Mouse (Mus musculus): ENCODE measurements around the gene Chd9. TPM values are rescaled to one million over a fixed set of nuclear protein-coding genes. Genes with fewer than 3 reads are reported as not detected.
A peak's percentile ranks its signal among the peaks of the same experiment; 100 is the strongest.

Chd9 gene
- polyA plus RNA-seq, 1 experiment = 68.2 TPM

GRCm38 (mm10) chr8:90837440-90837839 lies 9.3 kb downstream of the Chd9 start:
- Histone ChIP-seq H3K27ac (ENCODE audit: insufficient read depth, low read length) (no peak overlapping the region), H3K36me3 (ENCODE audit: control insufficient read depth, insufficient read depth, low read length) (no peaks in the 10 kb centered on the region), H3K27me3 (ENCODE audit: control insufficient read depth, insufficient read depth, low read length) (no peaks in the 10 kb centered on the region), H3K4me1 (ENCODE audit: control insufficient read depth, insufficient read depth, insufficient read length) (peaks cover 6% of the 10 kb centered on the region; the same call in 1 of the 2 replicates), H3K4me3 (ENCODE audit: extremely low read depth, insufficient read depth, insufficient read length) (no peak overlapping the region)
- no peak for DNase-seq (ENCODE audit: low read depth in 1 of 2, low spot score in 2 of 2)
- TF ChIP-seq POLR2A (IDR thresholded peaks at IDR 0.05; ENCODE audit: low read depth, low read length) (no peak), CTCF (IDR thresholded peaks at IDR 0.05; ENCODE audit: extremely low read depth, insufficient read depth, insufficient read length, insufficient replicate concordance) (no peak)
- 89% methylated on average over 6 of the region's 6 CpGs for WGBS

DNA sequence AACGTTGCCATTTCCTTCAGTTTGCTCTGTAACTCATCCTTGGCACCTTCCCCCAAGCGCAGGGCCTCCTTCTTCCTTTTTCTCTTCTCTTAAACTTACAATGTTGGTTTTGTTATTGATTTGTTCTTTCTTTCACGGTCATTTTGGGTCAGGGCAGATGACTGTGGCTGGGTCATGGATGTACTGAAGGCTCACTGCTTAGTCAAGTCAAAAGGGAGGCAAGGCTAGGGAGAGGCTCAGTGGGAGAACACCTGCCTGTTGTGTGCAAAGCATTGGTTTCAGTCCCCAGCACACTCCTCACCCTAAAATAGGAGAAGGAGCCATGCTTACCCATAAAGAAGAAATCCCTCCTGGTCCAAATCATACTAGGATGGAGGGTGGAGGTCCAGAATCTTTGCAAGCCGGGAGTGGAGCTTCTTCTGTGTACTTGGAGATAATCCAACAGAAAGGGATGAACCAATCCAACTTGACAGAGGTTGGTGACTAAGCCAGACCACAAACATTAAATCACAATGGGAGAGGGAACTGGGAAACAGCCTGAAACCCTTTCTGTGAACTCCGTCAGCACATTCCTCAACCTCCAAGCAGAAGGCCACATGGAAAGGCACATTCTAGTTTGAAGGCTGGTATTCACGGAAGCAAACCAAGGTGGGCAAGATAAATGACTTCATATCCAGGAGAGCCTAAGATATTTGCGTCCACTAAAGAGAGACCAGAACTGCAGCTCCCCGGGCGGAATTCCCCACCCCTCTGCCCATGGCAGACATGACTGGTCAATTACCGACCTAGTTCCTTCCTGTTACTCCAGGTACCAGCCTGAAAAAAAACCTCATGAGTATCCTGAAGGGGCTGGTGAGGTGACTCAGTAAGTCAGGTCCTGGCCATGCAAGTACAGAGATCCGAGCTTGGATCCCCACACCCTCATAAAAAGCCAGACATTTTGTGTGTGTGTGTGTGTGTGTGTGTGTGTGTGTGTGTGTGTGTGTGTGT lies 11.9 kb downstream of the Chd9 start:
- H3K27ac ChIP-seq (ENCODE audit: insufficient read depth, low read length) = no peak overlapping the region
- 51% methylated on average over 11 of the region's 11 CpGs for WGBS

GRCm38 (mm10) chr8:90841321-90841720 lies 13.2 kb downstream of the Chd9 start:
- peaks cover 8% of the 10 kb centered on the region; the same call in 1 of the 2 replicates for H3K4me1 ChIP-seq (ENCODE audit: control insufficient read depth, insufficient read depth, insufficient read length)
- H3K4me3 ChIP-seq (ENCODE audit: extremely low read depth, insufficient read depth, insufficient read length) = no peak overlapping the region
- TF ChIP-seq CTCF (IDR thresholded peaks at IDR 0.05; ENCODE audit: extremely low read depth, insufficient read depth, insufficient read length, insufficient replicate concordance) (no peak), POLR2A (IDR thresholded peaks at IDR 0.05; ENCODE audit: low read depth, low read length) (no peak)
- no peak for DNase-seq (ENCODE audit: low read depth in 1 of 2, low spot score in 2 of 2)
- H3K27me3 ChIP-seq (ENCODE audit: control insufficient read depth, insufficient read depth, low read length) = no peaks in the 10 kb centered on the region
- 76% methylated on average over 13 of the region's 13 CpGs for WGBS
- H3K36me3 ChIP-seq (ENCODE audit: control insufficient read depth, insufficient read depth, low read length) = no peaks in the 10 kb centered on the region
- no peak overlapping the region for H3K27ac ChIP-seq (ENCODE audit: insufficient read depth, low read length)

More for the DNA sequence above, 11.9 kb downstream of the Chd9 start:
- H3K27me3 ChIP-seq (ENCODE audit: control insufficient read depth, insufficient read depth, low read length) = no peaks in the 10 kb centered on the region
- no peak overlapping the region for H3K4me3 ChIP-seq (ENCODE audit: extremely low read depth, insufficient read depth, insufficient read length)
- peaks cover 8% of the 10 kb centered on the region; the same call in 1 of the 2 replicates for H3K4me1 ChIP-seq (ENCODE audit: control insufficient read depth, insufficient read depth, insufficient read length)
- no peaks in the 10 kb centered on the region for H3K36me3 ChIP-seq (ENCODE audit: control insufficient read depth, insufficient read depth, low read length)
- TF ChIP-seq POLR2A (IDR thresholded peaks at IDR 0.05; ENCODE audit: low read depth, low read length) (no peak), CTCF (IDR thresholded peaks at IDR 0.05; ENCODE audit: extremely low read depth, insufficient read depth, insufficient read length, insufficient replicate concordance) (no peak)
- DNase-seq (ENCODE audit: low read depth in 1 of 2, low spot score in 2 of 2) = no peak

DNA sequence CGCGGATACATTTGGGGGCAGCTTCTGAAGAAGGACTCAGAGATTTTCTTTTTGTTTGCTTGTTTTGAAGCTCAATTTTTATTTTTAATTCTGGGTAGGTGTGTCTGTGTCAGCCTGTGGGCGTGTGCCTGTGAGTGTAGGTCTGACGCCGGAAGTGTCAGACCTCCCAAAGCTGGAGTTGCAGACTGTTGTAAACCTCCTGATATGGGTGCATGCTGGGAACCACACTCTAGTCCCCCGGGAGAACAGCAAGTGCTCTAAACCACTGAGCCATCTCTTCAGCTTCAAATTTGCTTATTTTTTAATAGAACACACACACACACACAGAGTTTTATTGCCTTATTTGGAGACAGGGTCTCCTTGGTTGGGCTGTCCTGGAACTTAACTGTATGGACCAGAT lies 15.0 kb downstream of the Chd9 start:
- no peak for TF ChIP-seq POLR2A (IDR thresholded peaks at IDR 0.05; ENCODE audit: low read depth, low read length)
- TF ChIP-seq CTCF (IDR thresholded peaks at IDR 0.05; ENCODE audit: extremely low read depth, insufficient read depth, insufficient read length, insufficient replicate concordance) = no peak
- WGBS = 66% methylated on average over 6 of the region's 6 CpGs

DNA sequence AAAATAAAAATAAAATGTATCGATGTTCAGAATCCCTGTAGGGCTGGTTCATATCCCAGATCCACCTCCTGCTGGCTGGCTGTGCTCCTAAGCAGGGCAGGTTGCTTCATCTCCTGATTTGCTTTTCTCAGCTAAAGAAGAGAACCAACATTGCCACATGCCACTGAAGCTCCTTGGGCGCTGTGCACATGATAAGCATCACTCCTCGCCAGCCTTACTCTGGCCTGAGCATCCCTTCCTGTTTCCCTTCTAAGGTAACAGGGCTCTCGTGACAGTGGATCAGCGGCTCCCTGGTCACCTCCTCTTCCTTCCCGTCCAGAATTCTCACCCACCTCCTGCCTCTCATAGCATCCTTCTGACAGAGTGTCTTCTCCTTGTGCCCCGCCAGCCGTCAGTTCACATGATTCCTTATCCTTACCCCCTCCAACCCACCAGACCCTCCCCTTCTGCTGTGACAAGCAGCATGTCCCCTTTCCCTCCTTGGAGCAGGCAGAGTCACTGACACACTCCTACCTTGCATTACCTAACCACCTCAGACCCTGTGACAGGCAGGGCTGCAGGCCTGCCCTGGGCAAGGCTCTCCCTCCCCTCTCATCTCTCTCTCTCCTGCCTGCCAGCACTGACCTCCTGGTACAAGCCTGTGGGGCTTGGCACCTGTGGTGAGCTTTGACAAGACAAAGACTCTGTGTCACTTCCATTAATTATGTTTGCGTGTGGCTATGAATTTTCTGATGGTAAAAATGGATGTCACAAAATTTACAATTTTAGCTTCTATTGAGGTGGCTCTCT lies 16.2 kb downstream of the Chd9 start:
- peaks cover 8% of the 10 kb centered on the region; the same call in 1 of the 2 replicates for H3K4me1 ChIP-seq (ENCODE audit: control insufficient read depth, insufficient read depth, insufficient read length)
- 89% methylated on average over 9 of the region's 9 CpGs for WGBS

More for the DNA sequence above, 15.0 kb downstream of the Chd9 start:
- no peak overlapping the region for H3K4me3 ChIP-seq (ENCODE audit: extremely low read depth, insufficient read depth, insufficient read length)
- peak overlapping the region; percentile 44 for H3K27ac ChIP-seq (ENCODE audit: insufficient read depth, low read length)
- H3K4me1 ChIP-seq (ENCODE audit: control insufficient read depth, insufficient read depth, insufficient read length) = peaks cover 8% of the 10 kb centered on the region; the same call in 1 of the 2 replicates
- H3K36me3 ChIP-seq (ENCODE audit: control insufficient read depth, insufficient read depth, low read length) = no peaks in the 10 kb centered on the region
- DNase-seq (ENCODE audit: low read depth in 1 of 2, low spot score in 2 of 2) = peak; percentile 56 to 60
- no peaks in the 10 kb centered on the region for H3K27me3 ChIP-seq (ENCODE audit: control insufficient read depth, insufficient read depth, low read length)

DNA sequence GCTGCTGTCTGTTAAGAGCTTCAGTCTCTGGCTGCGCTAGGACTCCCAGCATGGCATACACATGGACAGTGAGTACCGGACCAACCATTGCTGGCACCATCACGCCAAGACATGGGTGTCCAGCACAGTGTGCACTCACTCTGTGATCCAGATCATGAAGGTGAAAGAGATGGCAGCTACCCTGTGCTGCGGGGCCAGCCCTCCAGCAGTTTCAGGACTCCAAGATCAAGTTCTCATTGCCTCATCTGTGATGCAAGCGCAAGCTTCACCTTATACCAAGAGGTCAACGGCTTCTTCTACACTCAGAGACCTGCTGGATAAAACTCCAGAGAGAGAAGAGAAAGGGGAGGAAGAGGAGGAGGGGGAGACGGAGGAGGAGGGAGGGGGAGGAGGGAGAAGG lies 19.8 kb downstream of the Chd9 start:
- Histone ChIP-seq H3K27ac (ENCODE audit: insufficient read depth, low read length) (no peak overlapping the region), H3K27me3 (ENCODE audit: control insufficient read depth, insufficient read depth, low read length) (no peaks in the 10 kb centered on the region), H3K4me3 (ENCODE audit: extremely low read depth, insufficient read depth, insufficient read length) (no peak overlapping the region), H3K36me3 (ENCODE audit: control insufficient read depth, insufficient read depth, low read length) (no peaks in the 10 kb centered on the region), H3K4me1 (ENCODE audit: control insufficient read depth, insufficient read depth, insufficient read length) (peaks cover 4% of the 10 kb centered on the region; the same call in 1 of the 2 replicates)
- DNase-seq (ENCODE audit: low read depth in 1 of 2, low spot score in 2 of 2) = no peak
- WGBS = 85% methylated on average over 7 of the region's 7 CpGs
- no peak for TF ChIP-seq POLR2A (IDR thresholded peaks at IDR 0.05; ENCODE audit: low read depth, low read length)
- no peak for TF ChIP-seq CTCF (IDR thresholded peaks at IDR 0.05; ENCODE audit: extremely low read depth, insufficient read depth, insufficient read length, insufficient replicate concordance)

More for the DNA sequence above, 16.2 kb downstream of the Chd9 start:
- Histone ChIP-seq H3K4me3 (ENCODE audit: extremely low read depth, insufficient read depth, insufficient read length) (no peak overlapping the region), H3K27me3 (ENCODE audit: control insufficient read depth, insufficient read depth, low read length) (no peaks in the 10 kb centered on the region), H3K36me3 (ENCODE audit: control insufficient read depth, insufficient read depth, low read length) (no peaks in the 10 kb centered on the region), H3K27ac (ENCODE audit: insufficient read depth, low read length) (no peak overlapping the region)
- TF ChIP-seq POLR2A (IDR thresholded peaks at IDR 0.05; ENCODE audit: low read depth, low read length) (no peak), CTCF (IDR thresholded peaks at IDR 0.05; ENCODE audit: extremely low read depth, insufficient read depth, insufficient read length, insufficient replicate concordance) (no peak)
- DNase-seq (ENCODE audit: low read depth in 1 of 2, low spot score in 2 of 2) = no peak

Data from spleen, adult 2 months (tissue).